9 mouse cellular contexts compared by ENCODE assay signal in the genomic region with DNA sequence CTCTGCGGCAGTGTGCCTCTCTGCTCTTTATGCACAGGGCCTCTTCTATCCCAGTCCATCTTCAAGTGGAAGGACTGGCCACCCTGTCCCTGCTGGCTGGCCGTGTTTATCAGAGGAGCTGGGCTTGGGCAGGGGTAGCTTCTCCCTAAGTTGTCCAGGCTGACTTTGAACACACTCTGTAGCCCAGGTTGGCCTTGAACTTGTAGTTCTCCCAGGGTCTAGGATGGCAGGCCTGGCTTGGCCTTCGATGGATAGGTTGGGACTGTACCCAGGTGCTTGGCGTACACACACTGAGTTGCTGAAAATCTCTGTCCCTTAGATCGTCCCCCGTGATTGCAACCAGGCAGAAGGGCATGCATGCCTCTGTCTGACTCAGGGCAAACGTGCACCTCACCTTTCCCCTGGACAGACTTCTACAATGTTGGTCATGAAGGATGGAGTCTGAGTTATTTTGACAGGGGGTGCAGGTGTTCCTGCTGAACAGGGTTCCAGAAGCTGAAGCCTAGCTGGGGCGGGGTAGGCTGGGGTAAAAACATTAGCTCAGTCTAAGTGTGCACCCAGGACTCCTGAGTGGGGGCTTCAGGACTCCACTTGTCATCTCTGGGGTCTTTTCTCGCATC. TPM values are rescaled to one million over a fixed set of nuclear protein-coding genes. Genes with fewer than 3 reads are reported as not detected.
DNase-seq lines count a peak whose midpoint lies in the region; ATAC-seq and TF ChIP-seq lines count a peak whose summit lies in the region.
"Had no signal": no experiment of that assay in that cellular context is flagged by ENCODE, and none has a peak within 500 bp of the region (broad histone marks: within the 10 kb centered on the region; RNA-seq: fewer than 3 reads in every experiment).

No protein-coding gene starts in this region.

- no peaks in the 10 kb centered on the region; the same call in none of the 2 replicates for H3K36me3 ChIP-seq in kidney, adult 2 months (ENCODE audit: control insufficient read depth, insufficient read depth, low read length)
- peaks cover 24% of the 10 kb centered on the region for H3K36me3 ChIP-seq in spleen, adult 2 months (ENCODE audit: control insufficient read depth, insufficient read depth, low read length)
- no peaks in the 10 kb centered on the region for H3K36me3 ChIP-seq in stomach, embryonic 16.5 days (ENCODE audit: control insufficient read depth, insufficient read depth, low read length)

- peak overlapping the region; percentile 99 for H3K27ac ChIP-seq in kidney, adult 2 months (ENCODE audit: insufficient read depth, low read depth, low read length)
- H3K27ac ChIP-seq in spleen, adult 2 months (ENCODE audit: insufficient read depth, low read length), result 0 out of 2 replicates have a peak overlapping the region, but pooled peaks have one; percentile 34
- H3K27ac ChIP-seq in stomach, embryonic 16.5 days (ENCODE audit: low read length), result peak overlapping the region; percentile 82

- ATAC-seq in stomach, embryonic 16.5 days (ENCODE audit: insufficient read depth, low FRiP score), result no peak

- WGBS in kidney, adult 2 months, result 60% methylated on average over 9 of the region's 9 CpGs
- WGBS in spleen, adult 2 months, result 83% methylated on average over 9 of the region's 9 CpGs
- WGBS in stomach, embryonic 16.5 days, result 71% methylated on average over 9 of the region's 9 CpGs

- H3K4me3 ChIP-seq in kidney, adult 2 months (ENCODE audit: insufficient read depth, low read depth, low read length), result no peak overlapping the region
- no peak overlapping the region for H3K4me3 ChIP-seq in spleen, adult 2 months (ENCODE audit: extremely low read depth, insufficient read depth, insufficient read length)
- H3K4me3 ChIP-seq in stomach, embryonic 16.5 days (replicated peaks; ENCODE audit: low read length), result no peak overlapping the region

- no peak for TF ChIP-seq POLR2A in kidney, adult 2 months (IDR thresholded peaks at IDR 0.05; ENCODE audit: low read depth, low read length)
- TF ChIP-seq POLR2A in spleen, adult 2 months (IDR thresholded peaks at IDR 0.05; ENCODE audit: low read depth, low read length), result no peak

- intact Hi-C loops in heart, postnatal 10 days (cut with DNase I), result no loop called here

- no peaks in the 10 kb centered on the region for H3K27me3 ChIP-seq in kidney, adult 2 months (replicated peaks; ENCODE audit: control insufficient read depth, insufficient read depth, low read length)
- no peaks in the 10 kb centered on the region for H3K27me3 ChIP-seq in spleen, adult 2 months (ENCODE audit: control insufficient read depth, insufficient read depth, low read length)
- H3K27me3 ChIP-seq in stomach, embryonic 16.5 days (ENCODE audit: control insufficient read depth, insufficient read depth, low read length), result no peaks in the 10 kb centered on the region

- H3K4me1 ChIP-seq in kidney, adult 2 months (ENCODE audit: control insufficient read depth, insufficient read depth, low read length), result peaks cover 48% of the 10 kb centered on the region
- H3K4me1 ChIP-seq in spleen, adult 2 months (ENCODE audit: control insufficient read depth, insufficient read depth, insufficient read length), result peaks cover 33% of the 10 kb centered on the region
- peaks cover 64% of the 10 kb centered on the region for H3K4me1 ChIP-seq in stomach, embryonic 16.5 days (ENCODE audit: control insufficient read depth, insufficient read depth, low read length)

- TF ChIP-seq CTCF in kidney, adult 2 months (conservative IDR thresholded peaks at IDR 0.05; ENCODE audit: insufficient read depth, insufficient read length, low read depth, low read length), result no peak
- TF ChIP-seq CTCF in spleen, adult 2 months (IDR thresholded peaks at IDR 0.05; ENCODE audit: extremely low read depth, insufficient read depth, insufficient read length, insufficient replicate concordance), result no peak

- peak overlapping the region; percentile 63 for H3K9ac ChIP-seq in stomach, embryonic 16.5 days (ENCODE audit: low read length)

- no peaks in the 10 kb centered on the region for H3K9me3 ChIP-seq in stomach, embryonic 16.5 days (replicated peaks; ENCODE audit: control insufficient read depth, low read length)

- peak overlapping the region; percentile 55; the same call in 1 of the 2 replicates for H3K4me2 ChIP-seq in stomach, embryonic 16.5 days (ENCODE audit: low read depth, low read length)

- no peak for DNase-seq in kidney, adult 2 months
- no peak for DNase-seq in kidney, postnatal 4 days
- DNase-seq in spleen, adult 2 months (ENCODE audit: low read depth in 1 of 2, low spot score in 2 of 2), result no peak
- DNase-seq in spleen, adult 18-20 months, result no peak
- DNase-seq in heart, postnatal 10 days, result peak; percentile 34 to 36
- no peak for DNase-seq in cerebellum, postnatal 4 days (ENCODE audit: low spot score in 2 of 2)
- DNase-seq in cerebellum, adult 11 months, result no peak

RNA-seq across cellular contexts. Expression of gene Mafk, which starts 4.8 kb away (rescaled TPM):
- 20.5 and 22.2 TPM in 2 replicates for polyA plus RNA-seq in kidney, adult 2 months (2012; rRNA removed)
- 26.8 and 29.7 TPM in 2 replicates for polyA plus RNA-seq in spleen, adult 2 months (2012; rRNA removed)
- total RNA-seq in heart, postnatal 10 days (2021), result 10 to 100 TPM; 20.9 to 25.8 TPM
- polyA plus RNA-seq in stomach, embryonic 16.5 days (2015; fragmentation: Nextera tagmentation; extraction: Ambion mirVana), result 18.9 and 22.3 TPM in 2 replicates

RNA-seq across cellular contexts. Expression of gene Ints1, which starts 20.6 kb away (rescaled TPM):
- 40.1 and 42.2 TPM in 2 replicates for polyA plus RNA-seq in kidney, adult 2 months (2012; rRNA removed)
- 72.1 and 85.4 TPM in 2 replicates for polyA plus RNA-seq in spleen, adult 2 months (2012; rRNA removed)
- total RNA-seq in heart, postnatal 10 days (2021), result 10 to 100 TPM; 43.5 to 43.6 TPM
- polyA plus RNA-seq in stomach, embryonic 16.5 days (2015; fragmentation: Nextera tagmentation; extraction: Ambion mirVana), result 20.2 and 21.0 TPM in 2 replicates

RNA-seq across cellular contexts. Expression of gene Tmem184a, which starts 23.6 kb away (rescaled TPM):
- 69.7 and 90.2 TPM in 2 replicates for polyA plus RNA-seq in kidney, adult 2 months (2012; rRNA removed)
- 3.1 and 3.3 TPM in 2 replicates for polyA plus RNA-seq in spleen, adult 2 months (2012; rRNA removed)
- under 1 TPM; 0.10 to 0.37 TPM for total RNA-seq in heart, postnatal 10 days (2021)
- 39.7 and 42.4 TPM in 2 replicates for polyA plus RNA-seq in stomach, embryonic 16.5 days (2015; fragmentation: Nextera tagmentation; extraction: Ambion mirVana)

RNA-seq across cellular contexts. Expression of gene Gm26938, which starts 30.1 kb away (rescaled TPM):
- not detected in 2 replicates for polyA plus RNA-seq in kidney, adult 2 months (2012; rRNA removed)
- polyA plus RNA-seq in spleen, adult 2 months (2012; rRNA removed), result not detected in 2 replicates
- total RNA-seq in heart, postnatal 10 days (2021), result not detected
- not detected in 2 replicates for polyA plus RNA-seq in stomach, embryonic 16.5 days (2015; fragmentation: Nextera tagmentation; extraction: Ambion mirVana)
- polyA plus RNA-seq: large intestine, adult 2 months had no signal

RNA-seq across cellular contexts. Expression of gene Psmg3, which starts 30.6 kb away (rescaled TPM):
- 24.4 and 29.2 TPM in 2 replicates for polyA plus RNA-seq in kidney, adult 2 months (2012; rRNA removed)
- 15.5 and 23.9 TPM in 2 replicates for polyA plus RNA-seq in spleen, adult 2 months (2012; rRNA removed)
- 10 to 100 TPM; 11.9 to 13.5 TPM for total RNA-seq in heart, postnatal 10 days (2021)
- 62.5 and 62.9 TPM in 2 replicates for polyA plus RNA-seq in stomach, embryonic 16.5 days (2015; fragmentation: Nextera tagmentation; extraction: Ambion mirVana)

Comparison
In these comparisons a context has a peak if more than half of its experiments do, and no peak if none do; other contexts are left out.
1. DNase-seq: peak in heart, postnatal 10 days (2 of 2); none in kidney, adult 2 months (single experiment), kidney, postnatal 4 days (0 of 2), spleen, adult 2 months (0 of 2), spleen, adult 18-20 months (0 of 2), cerebellum, postnatal 4 days (0 of 2) and cerebellum, adult 11 months (single experiment).
2. H3K27ac ChIP-seq: peak in every context shown above with its lines; median percentile 99 in kidney, adult 2 months; 82 in stomach, embryonic 16.5 days; 34 in spleen, adult 2 months.